Mouse (Mus musculus) heart, postnatal 36 days (tissue): ENCODE measurements around the gene Gm20877. TPM values are rescaled to one million over a fixed set of nuclear protein-coding genes. Genes with fewer than 3 reads are reported as not detected.
"Not testable (repeated sequence)": the region's sequence is repeated elsewhere in the genome, so short reads cannot be mapped to it uniquely, and the experiment has no call there.

ENCODE experiments used
- DNase-seq, 2 experiments: peaks; one replicate each; pipeline ENCODE4 v3.0.0; 2021 to 2022
- intact Hi-C: fragments of 180-260 bp; cut with DNase I; formaldehyde crosslinking; loops from one replicate; pipeline ENCODE4 v1.15.1; 2025
- total RNA-seq, 2 experiments: library from RNA; stranded (reverse); gene quantifications; 2 replicates each; pipeline ENCODE4 v1.2.3; 2021

The Gm20877 gene
- total RNA-seq: not detected

GRCm38 (mm10) chrY:17093573-17093972, at the start of gene Gm20877:
TSS of gene Gm20877 (plus strand) at chrY:17093873.
- intact Hi-C loops, DNase-seq: not testable (repeated sequence)
